Mouse (Mus musculus): ENCODE measurements around the gene Cmss1.

DNA sequence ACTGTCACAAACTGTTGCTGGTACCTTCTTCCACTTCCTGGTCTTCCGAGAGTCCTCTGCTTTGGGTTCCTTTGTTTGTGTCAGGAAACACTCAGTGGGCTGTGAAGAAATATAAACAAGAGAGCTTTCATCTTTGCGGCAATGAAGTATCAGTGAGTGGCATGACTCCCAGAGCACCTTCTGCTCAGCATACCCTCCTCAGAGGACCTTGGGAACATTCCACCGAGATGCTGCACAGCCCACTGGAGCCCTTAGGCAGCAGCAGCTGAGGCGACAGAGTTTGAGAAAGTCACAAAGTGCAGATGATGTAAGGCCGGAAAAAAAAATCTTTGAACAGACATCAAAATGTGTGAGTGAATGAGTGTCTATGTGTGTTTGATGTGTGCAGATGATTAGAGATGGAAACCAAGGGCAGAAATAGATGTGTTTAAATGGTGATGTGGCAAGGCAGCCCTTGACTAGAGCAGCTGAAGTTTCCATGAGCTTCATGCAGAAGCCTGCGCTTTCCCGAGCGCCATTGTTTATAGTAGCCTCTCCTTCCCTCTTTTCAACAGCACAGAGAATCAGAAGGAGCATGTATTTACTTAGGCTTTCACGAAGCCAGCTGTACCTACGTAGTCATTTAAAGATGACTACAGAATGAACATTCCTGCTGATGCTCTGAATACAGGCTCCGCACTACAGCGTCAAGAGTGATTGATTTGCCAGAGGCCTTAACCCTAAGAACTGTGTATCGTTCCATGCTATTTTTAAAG is 288.6 kb downstream of the Cmss1 start:
- TF ChIP-seq CTCF (IDR thresholded peaks at IDR 0.05; ENCODE audit: extremely low read depth, insufficient read length, insufficient replicate concordance, low read depth, low read length) (no peak), POLR2A (IDR thresholded peaks at IDR 0.05; ENCODE audit: low read depth, low read length) (no peak)

All from small intestine, adult 2 months (tissue).